ENCODE assay signal across 23 mouse cellular contexts in the genomic region with DNA sequence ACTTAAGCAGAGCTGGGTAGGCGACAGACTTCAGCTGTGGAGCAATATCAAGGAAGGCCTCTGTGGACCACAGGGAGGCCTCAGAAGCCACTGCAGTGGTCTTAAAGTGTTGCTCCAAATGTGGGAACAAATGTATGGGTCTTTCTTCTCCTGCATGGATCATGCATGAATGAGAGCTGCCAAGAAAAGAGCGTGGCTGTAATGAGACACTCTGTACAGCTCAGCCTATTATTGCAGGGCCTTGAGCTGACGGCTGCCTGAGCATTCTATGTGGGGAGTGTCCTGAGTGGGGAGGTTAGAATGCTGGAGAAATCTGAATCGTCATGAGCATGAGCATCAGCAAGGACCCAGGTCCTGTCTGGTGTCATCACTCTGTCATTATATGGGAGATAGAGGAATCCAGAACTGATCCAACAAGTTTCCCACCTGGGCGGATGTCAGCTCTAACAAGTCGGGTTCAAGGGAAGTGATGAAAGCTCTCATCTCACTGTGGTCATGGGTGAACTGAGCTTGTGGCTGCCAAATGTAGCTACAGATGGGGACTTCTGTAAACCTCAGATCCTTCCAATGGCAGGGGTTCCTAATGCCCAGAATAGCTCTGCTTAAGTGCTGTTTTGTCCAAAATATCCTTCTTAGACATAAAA.
A peak's percentile ranks its signal among the peaks of the same experiment; 100 is the strongest.
DNase-seq lines count a peak whose midpoint lies in the region; ATAC-seq and TF ChIP-seq lines count a peak whose summit lies in the region.
"Had no signal": no experiment of that assay in that cellular context is flagged by ENCODE, and none has a peak within 500 bp of the region (broad histone marks: within the 10 kb centered on the region; RNA-seq: fewer than 3 reads in every experiment).

No protein-coding gene starts in this region.

- H3K9ac ChIP-seq in intestine, embryonic 15.5 days, result no peak overlapping the region
- H3K9ac ChIP-seq: forebrain, embryonic 13.5 days; heart, embryonic 12.5 days; liver, postnatal 0 days; midbrain, embryonic 12.5 days had no signal

- no peak for TF ChIP-seq POLR2A in spleen, adult 2 months (IDR thresholded peaks at IDR 0.05; ENCODE audit: low read depth, low read length)
- TF ChIP-seq POLR2A in cerebellum, adult 2 months (IDR thresholded peaks at IDR 0.05; ENCODE audit: borderline replicate concordance, insufficient read depth, low read length), result no peak

- 46% methylated on average over 6 of the region's 6 CpGs for WGBS in spleen, adult 2 months
- WGBS in cerebellum, adult 2 months, result 81% methylated on average over 6 of the region's 6 CpGs
- 84% methylated on average over 6 of the region's 6 CpGs for WGBS in intestine, embryonic 15.5 days

- peak; percentile 26 to 41 for DNase-seq in spleen, adult 2 months (ENCODE audit: low read depth in 1 of 2, low spot score in 2 of 2)
- DNase-seq in spleen, postnatal 10 days (ENCODE audit: low spot score in 2 of 2), result no peak
- peak; percentile 70 for DNase-seq in splenic B cell, adult 2 months (ENCODE audit: low read depth, low spot score)
- no peak for DNase-seq in cerebellum, adult 2 months
- DNase-seq in urinary bladder, postnatal 25 days (ENCODE audit: low spot score), result no peak
- DNase-seq: adrenal gland, postnatal 25 days; cerebellum, adult 9-10 months; gastrocnemius, postnatal 36 days; heart, postnatal 4 days; kidney, adult 18-20 months; kidney, postnatal 14 days; liver; liver, postnatal 0 days; lung, postnatal 4 days; retina, postnatal 1 day had no signal

- H3K36me3 ChIP-seq in spleen, adult 2 months (ENCODE audit: control insufficient read depth, insufficient read depth, low read length), result peaks cover 3% of the 10 kb centered on the region; the same call in 1 of the 2 replicates
- peaks cover 2% of the 10 kb centered on the region for H3K36me3 ChIP-seq in splenic B cell, adult 2 months (ENCODE audit: control insufficient read depth, insufficient read depth, low read length, poor library complexity, severe bottlenecking)
- H3K36me3 ChIP-seq in intestine, embryonic 15.5 days, result no peaks in the 10 kb centered on the region
- H3K36me3 ChIP-seq: heart, embryonic 12.5 days; midbrain, embryonic 12.5 days had no signal

- H3K27me3 ChIP-seq in spleen, adult 2 months (ENCODE audit: control insufficient read depth, insufficient read depth, low read length), result no peaks in the 10 kb centered on the region
- no peaks in the 10 kb centered on the region for H3K27me3 ChIP-seq in splenic B cell, adult 2 months (ENCODE audit: control insufficient read depth, insufficient read depth, low read length, poor library complexity, severe bottlenecking)
- H3K27me3 ChIP-seq in cerebellum, adult 2 months (ENCODE audit: control insufficient read depth, insufficient read depth, low read length), result no peaks in the 10 kb centered on the region
- no peaks in the 10 kb centered on the region for H3K27me3 ChIP-seq in intestine, embryonic 15.5 days (replicated peaks)
- H3K27me3 ChIP-seq: heart, embryonic 12.5 days had no signal

- peak; percentile 26; the same call in 1 of the 2 replicates for ATAC-seq in granulocyte monocyte progenitor cell, adult 5-6 weeks (replicated peaks; ENCODE audit: poor library complexity, severe bottlenecking)
- ATAC-seq in intestine, embryonic 15.5 days, result no peak
- ATAC-seq: forebrain, embryonic 13.5 days; hindbrain, embryonic 16.5 days; liver, postnatal 0 days; Patski had no signal

- no peak for TF ChIP-seq CTCF in spleen, adult 2 months (IDR thresholded peaks at IDR 0.05; ENCODE audit: extremely low read depth, insufficient read depth, insufficient read length, insufficient replicate concordance)
- TF ChIP-seq CTCF in cerebellum, adult 2 months (IDR thresholded peaks at IDR 0.05; ENCODE audit: borderline replicate concordance, insufficient read depth, low read depth, low read length), result no peak

- H3K27ac ChIP-seq in spleen, adult 2 months (ENCODE audit: insufficient read depth, low read length), result peak overlapping the region; percentile 74
- no peak overlapping the region for H3K27ac ChIP-seq in cerebellum, adult 2 months (ENCODE audit: insufficient read depth, low read length)
- no peak overlapping the region for H3K27ac ChIP-seq in intestine, embryonic 15.5 days
- H3K27ac ChIP-seq: forebrain, embryonic 13.5 days; midbrain, embryonic 12.5 days; stomach, postnatal 0 days had no signal

- no peak overlapping the region for H3K4me2 ChIP-seq in intestine, embryonic 15.5 days (replicated peaks)
- H3K4me2 ChIP-seq: forebrain, embryonic 13.5 days; heart, embryonic 12.5 days; midbrain, embryonic 12.5 days had no signal

- H3K4me1 ChIP-seq in spleen, adult 2 months (ENCODE audit: control insufficient read depth, insufficient read depth, insufficient read length), result peaks cover 25% of the 10 kb centered on the region; the same call in 1 of the 2 replicates
- H3K4me1 ChIP-seq in cerebellum, adult 2 months (ENCODE audit: control insufficient read depth, insufficient read depth, low read length), result no peaks in the 10 kb centered on the region
- no peaks in the 10 kb centered on the region for H3K4me1 ChIP-seq in intestine, embryonic 15.5 days (replicated peaks)
- H3K4me1 ChIP-seq: midbrain, embryonic 12.5 days had no signal

- no peak overlapping the region for H3K4me3 ChIP-seq in spleen, adult 2 months (ENCODE audit: extremely low read depth, insufficient read depth, insufficient read length)
- no peak overlapping the region for H3K4me3 ChIP-seq in cerebellum, adult 2 months (replicated peaks; ENCODE audit: insufficient read depth, low read depth, low read length)
- no peak overlapping the region for H3K4me3 ChIP-seq in intestine, embryonic 15.5 days (replicated peaks)
- H3K4me3 ChIP-seq: forebrain, embryonic 13.5 days; heart, embryonic 12.5 days; midbrain, embryonic 12.5 days had no signal

- H3K9me3 ChIP-seq in intestine, embryonic 15.5 days, result no peaks in the 10 kb centered on the region
- H3K9me3 ChIP-seq: forebrain, embryonic 13.5 days; heart, embryonic 12.5 days; midbrain, embryonic 12.5 days had no signal

Comparison
In these comparisons a context has a peak if more than half of its experiments do, and no peak if none do; other contexts are left out.
1. DNase-seq: peak in spleen, adult 2 months (2 of 2) and splenic B cell, adult 2 months (single experiment); none in spleen, postnatal 10 days (0 of 2), cerebellum, adult 2 months (0 of 2) and urinary bladder, postnatal 25 days (single experiment).